15 mouse cellular contexts compared by ENCODE assay signal in genomic region chr3:14687263-14687662, GRCm38 (mm10).
"Had no signal": no experiment of that assay in that cellular context is flagged by ENCODE, and none has a peak within 500 bp of the region (broad histone marks: within the 10 kb centered on the region; RNA-seq: fewer than 3 reads in every experiment).

No protein-coding gene starts in this region.

- H3K9me3 ChIP-seq: neural tube, embryonic 15.5 days; stomach, embryonic 15.5 days had no signal

- H3K27ac ChIP-seq: neural tube, embryonic 15.5 days; stomach, embryonic 15.5 days; stomach, postnatal 0 days had no signal

- H3K4me3 ChIP-seq: neural tube, embryonic 15.5 days; stomach, embryonic 15.5 days had no signal

- H3K4me1 ChIP-seq: neural tube, embryonic 15.5 days; stomach, embryonic 15.5 days had no signal

- H3K36me3 ChIP-seq: neural tube, embryonic 15.5 days; stomach, embryonic 15.5 days had no signal

- H3K9ac ChIP-seq: neural tube, embryonic 15.5 days; stomach, embryonic 15.5 days had no signal

- DNase-seq: retina, postnatal 1 day; right cerebral cortex, adult 18-20 months; right cerebral cortex, postnatal 14 days; right cerebral cortex, postnatal 25 days; right cerebral cortex, postnatal 4 days; spleen, adult 18-20 months; thymus, adult 18-20 months; thymus, adult 2 months; thymus, postnatal 14 days; thymus, postnatal 25 days; thymus, postnatal 36 days; thymus, postnatal 4 days had no signal

- H3K27me3 ChIP-seq: neural tube, embryonic 15.5 days; stomach, embryonic 15.5 days had no signal

- H3K4me2 ChIP-seq: neural tube, embryonic 15.5 days; stomach, embryonic 15.5 days had no signal
